Mouse (Mus musculus): ENCODE results near the gene Mpped2.

DNA sequence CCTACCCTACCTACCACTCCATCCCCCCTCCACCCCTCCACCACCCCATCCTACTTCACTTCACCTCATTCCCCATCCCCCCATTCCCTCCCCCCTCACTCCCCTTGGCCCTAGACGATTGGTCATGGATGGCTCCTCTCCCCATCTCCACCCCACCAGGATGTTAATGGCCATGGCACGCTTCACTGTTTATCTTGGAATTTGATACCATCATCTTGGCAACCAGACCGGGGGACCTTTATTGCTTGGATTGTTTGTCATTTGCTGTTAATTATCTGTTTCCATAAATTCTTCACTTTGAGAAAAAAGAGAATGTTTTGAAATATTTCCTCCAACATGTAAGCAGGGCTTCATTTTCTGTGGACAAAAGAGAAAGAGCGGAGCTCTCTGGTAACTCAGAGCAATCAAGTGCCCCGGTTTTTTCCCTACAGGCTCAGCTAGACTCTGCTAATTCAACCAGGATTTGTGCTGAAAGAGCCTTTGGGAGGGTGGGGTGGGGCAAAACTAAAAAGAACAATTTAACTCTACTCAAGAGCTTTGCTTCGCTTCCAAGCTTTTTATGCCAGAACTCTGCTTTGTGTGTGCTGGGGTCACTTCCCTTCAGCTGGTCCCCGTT, 17.9 kb downstream of the Mpped2 start:
- TF ChIP-seq CHD2 (IDR thresholded peaks at IDR 0.05; ENCODE audit: low read depth, low read length) (no peak), HCFC1 (IDR thresholded peaks at IDR 0.05; ENCODE audit: borderline replicate concordance, insufficient read depth, low read length) (no peak), MAFK (IDR thresholded peaks at IDR 0.05; ENCODE audit: insufficient read depth, low read depth, low read length) (no peak), ZNF384 (IDR thresholded peaks at IDR 0.05; ENCODE audit: low read depth, low read length) (no peak), ZC3H11A (IDR thresholded peaks at IDR 0.05; ENCODE audit: borderline replicate concordance, low read depth, low read length) (no peak)

Data from ES-E14 (cell line).